Mouse (Mus musculus): ENCODE data around the gene Amh.

GRCm38 (mm10) chr10:80817164-80817563 lies 12.1 kb downstream of the Amh start:
- no peak for TF ChIP-seq CTCF (IDR thresholded peaks at IDR 0.05; ENCODE audit: control insufficient read depth, insufficient read depth, insufficient replicate concordance, low read depth, low read length)
- no peak for TF ChIP-seq POLR2A (IDR thresholded peaks at IDR 0.05; ENCODE audit: control insufficient read depth, low read depth, low read length)
